Mouse (Mus musculus): ENCODE measurements at regions not wholly inside any gene's neighbourhood (a gene's known extent, or its start where the extent isn't known, plus 50 kb on each side); places are given as distances from the start of the nearest gene placed in this dataset.

GRCm38 (mm10) chr14:76902962-76903757 lies 133.4 kb upstream of the Ccdc122 start:
- no peak overlapping the region for H3K9ac ChIP-seq
- no peak for TF ChIP-seq CTCF (IDR thresholded peaks at IDR 0.05; ENCODE audit: low read depth)
- H3K4me1 ChIP-seq (ENCODE audit: insufficient read depth), result peaks cover 13% of the 10 kb centered on the region; the same call in 1 of the 2 replicates
- no peaks in the 10 kb centered on the region for H3K9me3 ChIP-seq (ENCODE audit: low read depth, low read length)
- DNase-seq, result peak; percentile 26
- H3K27ac ChIP-seq (ENCODE audit: low read depth), result no peak overlapping the region
- 54% methylated on average over 1 of the region's 1 CpGs for WGBS
- ATAC-seq (ENCODE audit: insufficient read depth), result no peak
- no peaks in the 10 kb centered on the region for H3K27me3 ChIP-seq (ENCODE audit: insufficient read depth, low read length)
- H3K4me2 ChIP-seq, result no peak overlapping the region
- no peak overlapping the region for H3K4me3 ChIP-seq (ENCODE audit: low read depth, low read length)
- no peaks in the 10 kb centered on the region for H3K36me3 ChIP-seq (ENCODE audit: insufficient read depth)

DNA sequence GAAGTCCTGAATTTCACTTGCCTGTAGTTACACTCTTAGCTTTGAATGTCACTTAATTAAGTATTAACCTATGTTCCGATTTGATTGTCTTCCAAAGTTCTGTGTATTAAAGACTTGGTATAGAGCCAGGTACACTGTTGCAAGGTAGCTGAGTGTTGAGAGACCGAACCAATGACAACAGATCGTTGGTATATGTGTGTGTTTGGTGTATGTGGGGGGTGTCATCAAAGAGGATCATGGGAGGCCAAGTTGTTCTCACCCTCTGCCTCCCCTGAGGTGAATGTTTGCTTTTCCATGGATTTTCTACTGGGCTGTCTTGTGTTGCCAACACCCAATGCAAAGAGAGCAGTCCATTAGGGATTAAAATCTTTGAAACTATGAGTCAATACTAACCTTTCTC lies 135.1 kb upstream of the Ccdc122 start:
- WGBS, result 76% methylated on average over 3 of the region's 3 CpGs
- no peak for TF ChIP-seq CTCF (IDR thresholded peaks at IDR 0.05; ENCODE audit: low read depth)

DNA sequence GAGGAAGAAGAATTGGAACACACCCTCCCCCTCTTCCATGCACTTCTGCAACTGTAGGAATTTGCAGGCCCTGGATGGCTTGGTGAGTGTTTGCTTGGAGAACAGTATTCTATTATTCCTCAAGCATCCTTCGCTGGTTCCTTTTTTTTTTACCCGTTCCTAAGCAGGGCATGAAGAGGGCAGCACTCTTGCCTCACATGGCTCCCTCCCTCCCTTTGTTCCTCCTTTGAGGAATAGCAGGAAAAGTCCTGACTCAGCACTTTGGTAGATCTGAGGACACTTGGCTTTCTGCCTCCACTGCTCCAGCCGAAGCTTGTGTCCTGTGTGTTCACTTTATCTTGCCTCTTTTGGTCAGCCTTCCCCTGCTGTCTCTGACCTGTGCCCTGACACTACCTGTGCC lies 137.2 kb upstream of the Ccdc122 start:
- H3K27me3 ChIP-seq (ENCODE audit: insufficient read depth, low read length), result no peaks in the 10 kb centered on the region
- peak overlapping the region; percentile 2; the same call in 1 of the 2 replicates for H3K27ac ChIP-seq (ENCODE audit: low read depth)
- H3K36me3 ChIP-seq (ENCODE audit: insufficient read depth), result no peaks in the 10 kb centered on the region
- ATAC-seq (ENCODE audit: insufficient read depth), result peak; percentile 71; the same call in 1 of the 2 replicates
- H3K4me2 ChIP-seq, result no peak overlapping the region
- DNase-seq, result peak; percentile 81
- H3K9ac ChIP-seq, result no peak overlapping the region
- H3K4me1 ChIP-seq (ENCODE audit: insufficient read depth), result peaks cover 13% of the 10 kb centered on the region; the same call in 1 of the 2 replicates
- no peaks in the 10 kb centered on the region for H3K9me3 ChIP-seq (ENCODE audit: low read depth, low read length)
- WGBS, result 8% methylated on average over 3 of the region's 3 CpGs
- no peak overlapping the region for H3K4me3 ChIP-seq (ENCODE audit: low read depth, low read length)
- no peak for TF ChIP-seq CTCF (IDR thresholded peaks at IDR 0.05; ENCODE audit: low read depth)

More for the DNA sequence above, 135.1 kb upstream of the Ccdc122 start:
- H3K9ac ChIP-seq, result no peak overlapping the region
- no peak overlapping the region for H3K4me2 ChIP-seq
- no peaks in the 10 kb centered on the region for H3K27me3 ChIP-seq (ENCODE audit: insufficient read depth, low read length)
- H3K9me3 ChIP-seq (ENCODE audit: low read depth, low read length), result no peaks in the 10 kb centered on the region
- no peaks in the 10 kb centered on the region for H3K36me3 ChIP-seq (ENCODE audit: insufficient read depth)
- no peak overlapping the region for H3K27ac ChIP-seq (ENCODE audit: low read depth)
- H3K4me3 ChIP-seq (ENCODE audit: low read depth, low read length), result no peak overlapping the region
- DNase-seq (no peak), ATAC-seq (ENCODE audit: insufficient read depth) (no peak)
- peaks cover 13% of the 10 kb centered on the region; the same call in 1 of the 2 replicates for H3K4me1 ChIP-seq (ENCODE audit: insufficient read depth)

DNA sequence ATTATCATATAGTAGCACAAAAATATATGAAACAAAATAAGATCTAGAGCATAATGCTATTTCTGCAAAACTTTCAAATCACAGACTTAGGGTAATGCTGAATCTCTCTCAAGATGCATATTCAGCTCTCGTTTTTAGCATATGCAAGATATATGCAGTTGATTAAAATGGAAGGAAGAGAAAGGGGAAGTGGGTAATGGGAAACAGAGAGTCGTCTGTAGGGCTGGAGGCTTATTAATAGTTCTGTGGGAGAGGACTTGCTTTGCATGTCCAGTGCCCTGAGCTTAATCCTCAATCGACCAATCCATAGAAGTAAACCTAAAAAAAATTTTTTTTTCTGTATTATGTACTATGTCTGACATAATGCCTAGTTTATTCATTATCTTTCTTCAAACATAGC lies 148.9 kb upstream of the Ccdc122 start:
- WGBS, result 70% methylated on average over 3 of the region's 3 CpGs
- peaks cover 13% of the 10 kb centered on the region; the same call in 1 of the 2 replicates for H3K4me1 ChIP-seq (ENCODE audit: insufficient read depth)
- ATAC-seq (ENCODE audit: insufficient read depth) (no peak), DNase-seq (no peak)
- no peak overlapping the region for H3K9ac ChIP-seq
- no peak for TF ChIP-seq CTCF (IDR thresholded peaks at IDR 0.05; ENCODE audit: low read depth)
- no peak overlapping the region for H3K4me3 ChIP-seq (ENCODE audit: low read depth, low read length)
- H3K27me3 ChIP-seq (ENCODE audit: insufficient read depth, low read length), result no peaks in the 10 kb centered on the region
- no peak overlapping the region for H3K27ac ChIP-seq (ENCODE audit: low read depth)
- no peaks in the 10 kb centered on the region for H3K36me3 ChIP-seq (ENCODE audit: insufficient read depth)
- H3K9me3 ChIP-seq (ENCODE audit: low read depth, low read length), result no peaks in the 10 kb centered on the region
- H3K4me2 ChIP-seq, result no peak overlapping the region

- no peak for ATAC-seq (ENCODE audit: insufficient read depth)
- Histone ChIP-seq H3K9ac (no peak overlapping the region), H3K4me3 (ENCODE audit: low read depth, low read length) (no peak overlapping the region), H3K27ac (ENCODE audit: low read depth) (no peak overlapping the region), H3K4me1 (ENCODE audit: insufficient read depth) (peaks cover 15% of the 10 kb centered on the region; the same call in 1 of the 2 replicates), H3K36me3 (ENCODE audit: insufficient read depth) (no peaks in the 10 kb centered on the region), H3K4me2 (no peak overlapping the region), H3K27me3 (ENCODE audit: insufficient read depth, low read length) (no peaks in the 10 kb centered on the region), H3K9me3 (ENCODE audit: low read depth, low read length) (no peaks in the 10 kb centered on the region)
- peak; percentile 67 for DNase-seq
- no peak for TF ChIP-seq CTCF (IDR thresholded peaks at IDR 0.05; ENCODE audit: low read depth)
- WGBS, result 43% methylated on average over 3 of the region's 3 CpGs
These were observed 149.4 kb upstream of the Ccdc122 start for GRCm38 (mm10) chr14:76887201-76887600.

GRCm38 (mm10) chr14:76883231-76883651 lies 153.3 kb upstream of the Ccdc122 start:
- H3K27ac ChIP-seq (ENCODE audit: low read depth), result peak overlapping the region; percentile 72
- DNase-seq, result peak; percentile 23
- ATAC-seq (ENCODE audit: insufficient read depth), result peak; percentile 82
- 35% methylated on average over 3 of the region's 3 CpGs for WGBS
- no peak for TF ChIP-seq CTCF (IDR thresholded peaks at IDR 0.05; ENCODE audit: low read depth)
- H3K9ac ChIP-seq, result no peak overlapping the region
- H3K27me3 ChIP-seq (ENCODE audit: insufficient read depth, low read length), result no peaks in the 10 kb centered on the region
- H3K9me3 ChIP-seq (ENCODE audit: low read depth, low read length), result no peaks in the 10 kb centered on the region
- no peak overlapping the region for H3K4me3 ChIP-seq (ENCODE audit: low read depth, low read length)
- peak overlapping the region; percentile 36 for H3K4me2 ChIP-seq
- H3K36me3 ChIP-seq (ENCODE audit: insufficient read depth), result no peaks in the 10 kb centered on the region
- peaks cover 15% of the 10 kb centered on the region; the same call in 1 of the 2 replicates for H3K4me1 ChIP-seq (ENCODE audit: insufficient read depth)

- peak overlapping the region; percentile 72 for H3K27ac ChIP-seq (ENCODE audit: low read depth)
- DNase-seq (peak; percentile 89), ATAC-seq (ENCODE audit: insufficient read depth) (peak; percentile 87)
- WGBS, result 11% methylated on average over 5 of the region's 5 CpGs
- no peak overlapping the region for H3K4me3 ChIP-seq (ENCODE audit: low read depth, low read length)
- no peaks in the 10 kb centered on the region for H3K36me3 ChIP-seq (ENCODE audit: insufficient read depth)
- no peaks in the 10 kb centered on the region for H3K9me3 ChIP-seq (ENCODE audit: low read depth, low read length)
- H3K4me1 ChIP-seq (ENCODE audit: insufficient read depth), result peaks cover 15% of the 10 kb centered on the region; the same call in 1 of the 2 replicates
- H3K27me3 ChIP-seq (ENCODE audit: insufficient read depth, low read length), result no peaks in the 10 kb centered on the region
- peak overlapping the region; percentile 36 for H3K4me2 ChIP-seq
- H3K9ac ChIP-seq, result no peak overlapping the region
- TF ChIP-seq CTCF (IDR thresholded peaks at IDR 0.05; ENCODE audit: low read depth), result no peak
These were observed 153.8 kb upstream of the Ccdc122 start for GRCm38 (mm10) chr14:76882711-76883171.

Measured in lung, embryonic 14.5 days (tissue).